Mouse (Mus musculus) heart, embryonic 15.5 days (tissue): ENCODE measurements around the gene Mid1. TPM values are rescaled to one million over a fixed set of nuclear protein-coding genes. Genes with fewer than 3 reads are reported as not detected.
"Not testable (repeated sequence)": the region's sequence is repeated elsewhere in the genome, so short reads cannot be mapped to it uniquely, and the experiment has no call there.

Experiments used
- ATAC-seq: fragments of 200-750 bp; cut with Nextera tagmentation; replicated peaks from 2 replicates; pipeline ENCODE4 v1.8.0; 2017; ENCODE audit warnings: low read depth, moderate TSS enrichment; ENCODE audit not compliant: insufficient number of reproducible peaks, insufficient read depth, low FRiP score
- H3K27ac ChIP-seq: fragments of 300-500 bp; sonication (generic); 2 replicates; pipeline ENCODE4 v1.5.1; 2015; ENCODE audit warnings: mild to moderate bottlenecking, inconsistent platforms
- H3K27me3 ChIP-seq: fragments of 300-500 bp; sonication (generic); 2 replicates; pipeline ENCODE4 v1.6.1; 2015; ENCODE audit warnings: inconsistent platforms
- H3K36me3 ChIP-seq: fragments of 300-500 bp; sonication (generic); 2 replicates; pipeline ENCODE4 v1.6.1; 2015; ENCODE audit warnings: mild to moderate bottlenecking, inconsistent platforms
- H3K4me1 ChIP-seq: fragments of 300-500 bp; sonication (generic); replicated peaks from 2 replicates; pipeline ENCODE4 v1.6.1; 2015; ENCODE audit warnings: inconsistent platforms
- H3K4me2 ChIP-seq: fragments of 300-500 bp; sonication (generic); 2 replicates; pipeline ENCODE4 v1.6.1; 2015; ENCODE audit warnings: inconsistent platforms, mild to moderate bottlenecking, moderate library complexity
- H3K4me3 ChIP-seq: fragments of 300-500 bp; sonication (generic); 2 replicates; pipeline ENCODE4 v1.5.1; 2015; ENCODE audit warnings: mild to moderate bottlenecking, inconsistent platforms
- H3K9ac ChIP-seq: fragments of 300-500 bp; sonication (generic); 2 replicates; pipeline ENCODE4 v1.6.1; 2015; ENCODE audit warnings: mild to moderate bottlenecking, inconsistent platforms
- H3K9me3 ChIP-seq: fragments of 300-500 bp; sonication (generic); replicated peaks from 2 replicates; pipeline ENCODE4 v1.6.1; 2016; ENCODE audit warnings: inconsistent platforms
- WGBS: fragments of 180-500 bp; shearing (Covaris S2); methylation state at CpG from one replicate; pipeline ENCODE4 v1.1.7; 2015; ENCODE audit warnings: mixed read lengths; 5-methylcytosine and 5-hydroxymethylcytosine counted together
- polyA plus RNA-seq: library from polyadenylated mRNA; unstranded; fragments of >200 nt; fragmentation: Nextera tagmentation; extraction: Ambion mirVana; gene quantifications from 2 replicates; pipeline ENCODE4 v1.2.1, GENCODE M21; 2015

Gene Mid1
- polyA plus RNA-seq, 1 experiment from 2014 or later, result 4.9 TPM

- 50% methylated on average over 15 of the region's 15 CpGs for WGBS
- ATAC-seq, H3K4me3 ChIP-seq, H3K27me3 ChIP-seq, H3K4me1 ChIP-seq, H3K9ac ChIP-seq, H3K4me2 ChIP-seq, H3K27ac ChIP-seq: not testable (repeated sequence)
- Histone ChIP-seq H3K9me3 (0 out of 2 replicates have a peak, but pooled peaks cover 17% of the 10 kb centered on the region), H3K36me3 (peaks cover 34% of the 10 kb centered on the region)
Observed at GRCm38 (mm10) chrX:170021750-170022461, 336.9 kb downstream of the Mid1 start.

Other genes starting within 250 kb of the Mid1 start
- 0.29 and 0.43 TPM in 2 replicates for gene 4933400A11Rik, start 94.4 kb downstream of the Mid1 start, polyA plus RNA-seq